21 mouse cellular contexts compared by ENCODE assay signal in genomic region chr15:81031611-81032010, GRCm38 (mm10). TPM values are rescaled to one million over a fixed set of nuclear protein-coding genes. Genes with fewer than 3 reads are reported as not detected.
DNase-seq lines count a peak whose midpoint lies in the region; ATAC-seq and TF ChIP-seq lines count a peak whose summit lies in the region.
"Had no signal": no experiment of that assay in that cellular context is flagged by ENCODE, and none has a peak within 500 bp of the region (broad histone marks: within the 10 kb centered on the region; RNA-seq: fewer than 3 reads in every experiment).

No protein-coding gene starts in this region.

- no peak overlapping the region for H3K4me2 ChIP-seq in heart, embryonic 12.5 days
- no peak overlapping the region for H3K4me2 ChIP-seq in intestine, postnatal 0 days (replicated peaks; ENCODE audit: low read depth)
- H3K4me2 ChIP-seq in intestine, embryonic 16.5 days (ENCODE audit: low read depth, low read length), result no peak overlapping the region
- H3K4me2 ChIP-seq: hindbrain, embryonic 14.5 days; limb, embryonic 12.5 days; liver, embryonic 11.5 days; midbrain, embryonic 13.5 days; neural tube, embryonic 12.5 days had no signal

- WGBS in heart, embryonic 12.5 days, result 86% methylated on average over 4 of the region's 4 CpGs
- WGBS in intestine, postnatal 0 days, result 82% methylated on average over 4 of the region's 4 CpGs
- WGBS in intestine, embryonic 16.5 days, result 87% methylated on average over 4 of the region's 4 CpGs
- WGBS in small intestine, adult 2 months, result 74% methylated on average over 4 of the region's 4 CpGs

- no peaks in the 10 kb centered on the region for H3K9me3 ChIP-seq in heart, embryonic 12.5 days (replicated peaks)
- no peaks in the 10 kb centered on the region for H3K9me3 ChIP-seq in intestine, postnatal 0 days (ENCODE audit: control insufficient read depth)
- H3K9me3 ChIP-seq in intestine, embryonic 16.5 days (ENCODE audit: control insufficient read depth, low read length), result no peaks in the 10 kb centered on the region
- H3K9me3 ChIP-seq: limb, embryonic 12.5 days; midbrain, embryonic 13.5 days; neural tube, embryonic 12.5 days had no signal

- no peak for ATAC-seq in heart, embryonic 12.5 days (ENCODE audit: insufficient number of reproducible peaks, low FRiP score)
- ATAC-seq in intestine, postnatal 0 days, result no peak
- no peak for ATAC-seq in intestine, embryonic 16.5 days
- ATAC-seq: forebrain, postnatal 0 days; midbrain, embryonic 13.5 days had no signal

- H3K4me3 ChIP-seq in heart, embryonic 12.5 days, result no peak overlapping the region
- H3K4me3 ChIP-seq in intestine, postnatal 0 days (ENCODE audit: low read depth, low read length), result no peak overlapping the region
- H3K4me3 ChIP-seq in intestine, embryonic 16.5 days (ENCODE audit: low read length), result no peak overlapping the region
- H3K4me3 ChIP-seq in small intestine, adult 2 months (ENCODE audit: low read depth, low read length), result no peak overlapping the region
- H3K4me3 ChIP-seq: heart, adult 2 months; limb, embryonic 12.5 days; midbrain, embryonic 13.5 days; neural tube, embryonic 12.5 days had no signal

- no peaks in the 10 kb centered on the region for H3K27me3 ChIP-seq in heart, embryonic 12.5 days (replicated peaks)
- no peaks in the 10 kb centered on the region for H3K27me3 ChIP-seq in intestine, postnatal 0 days (replicated peaks; ENCODE audit: control insufficient read depth, insufficient read depth, low read length)
- no peaks in the 10 kb centered on the region for H3K27me3 ChIP-seq in intestine, embryonic 16.5 days (replicated peaks; ENCODE audit: control insufficient read depth, insufficient read depth, low read length)
- H3K27me3 ChIP-seq in small intestine, adult 2 months (ENCODE audit: control insufficient read depth, insufficient read depth, low read length), result no peaks in the 10 kb centered on the region
- H3K27me3 ChIP-seq: limb, embryonic 12.5 days; midbrain, embryonic 13.5 days; neural tube, embryonic 12.5 days had no signal

- H3K4me1 ChIP-seq in heart, embryonic 12.5 days (replicated peaks), result peaks cover 48% of the 10 kb centered on the region
- peaks cover 20% of the 10 kb centered on the region for H3K4me1 ChIP-seq in intestine, postnatal 0 days (replicated peaks; ENCODE audit: control insufficient read depth, insufficient read depth, low read length)
- H3K4me1 ChIP-seq in intestine, embryonic 16.5 days (ENCODE audit: control insufficient read depth, insufficient read depth, low read length), result peaks cover 42% of the 10 kb centered on the region
- peaks cover 42% of the 10 kb centered on the region for H3K4me1 ChIP-seq in small intestine, adult 2 months (ENCODE audit: control insufficient read depth, insufficient read depth, insufficient read length, low read length)

- DNase-seq in heart, adult 11 months, result peak; percentile 95
- peak; percentile 41 to 56 for DNase-seq in gastrocnemius, adult 8-10 months (ENCODE audit: low spot score in 2 of 2)
- DNase-seq in embryo, embryonic 9.5 days (ENCODE audit: extremely low spot score), result no peak
- DNase-seq: adrenal gland, postnatal 36 days; cerebellum, adult 9-10 months; forebrain, postnatal 0 days; layer of hippocampus, postnatal 36 days; lung, postnatal 14 days; retina, postnatal 1 day; right cerebral cortex, postnatal 25 days; thymus, adult 18-20 months had no signal

- no peaks in the 10 kb centered on the region for H3K36me3 ChIP-seq in heart, embryonic 12.5 days
- H3K36me3 ChIP-seq in intestine, postnatal 0 days (ENCODE audit: control insufficient read depth, insufficient read depth), result no peaks in the 10 kb centered on the region
- no peaks in the 10 kb centered on the region for H3K36me3 ChIP-seq in intestine, embryonic 16.5 days (ENCODE audit: control insufficient read depth, insufficient read depth, low read length)
- no peaks in the 10 kb centered on the region for H3K36me3 ChIP-seq in small intestine, adult 2 months (ENCODE audit: control insufficient read depth, insufficient read depth, low read length)
- H3K36me3 ChIP-seq: limb, embryonic 12.5 days; midbrain, embryonic 13.5 days; neural tube, embryonic 12.5 days had no signal

- no peak overlapping the region for H3K9ac ChIP-seq in heart, embryonic 12.5 days
- H3K9ac ChIP-seq in intestine, postnatal 0 days (ENCODE audit: low read depth, low read length), result no peak overlapping the region
- no peak overlapping the region for H3K9ac ChIP-seq in intestine, embryonic 16.5 days (ENCODE audit: low read depth, low read length)
- H3K9ac ChIP-seq: forebrain, postnatal 0 days; hindbrain, embryonic 14.5 days; limb, embryonic 12.5 days; midbrain, embryonic 13.5 days; neural tube, embryonic 12.5 days had no signal

- no peak for TF ChIP-seq POLR2A in small intestine, adult 2 months (IDR thresholded peaks at IDR 0.05; ENCODE audit: low read depth, low read length)

- H3K27ac ChIP-seq in heart, embryonic 12.5 days (ENCODE audit: poor library complexity, severe bottlenecking), result no peak overlapping the region
- 0 out of 2 replicates have a peak overlapping the region, but pooled peaks have one; percentile 7 for H3K27ac ChIP-seq in intestine, postnatal 0 days (ENCODE audit: low read depth, low read length)
- no peak overlapping the region for H3K27ac ChIP-seq in intestine, embryonic 16.5 days (ENCODE audit: low read length)
- H3K27ac ChIP-seq in small intestine, adult 2 months (ENCODE audit: insufficient read depth, low read depth, low read length), result peak overlapping the region; percentile 5; the same call in 1 of the 2 replicates
- H3K27ac ChIP-seq: hindbrain, embryonic 14.5 days; limb, embryonic 12.5 days; neural tube, embryonic 12.5 days had no signal

- TF ChIP-seq CTCF in intestine, postnatal 0 days (IDR thresholded peaks at IDR 0.05; ENCODE audit: low read depth), result no peak
- TF ChIP-seq CTCF in small intestine, adult 2 months (IDR thresholded peaks at IDR 0.05; ENCODE audit: extremely low read depth, insufficient read length, insufficient replicate concordance, low read depth, low read length), result no peak

RNA-seq across cellular contexts. Expression of gene Sgsm3, which starts 54.0 kb away (rescaled TPM):
- polyA plus RNA-seq in heart, embryonic 12.5 days (2016; fragmentation: Nextera tagmentation; extraction: Ambion mirVana), result 15.7 and 19.0 TPM in 2 replicates
- 13.3 and 13.4 TPM in 2 replicates for polyA plus RNA-seq in intestine, postnatal 0 days (2015; fragmentation: Nextera tagmentation; extraction: Ambion mirVana)
- 30.9 and 33.9 TPM in 2 replicates for polyA plus RNA-seq in intestine, embryonic 16.5 days (2015; fragmentation: Nextera tagmentation; extraction: Ambion mirVana)
- 10 to 100 TPM; 14.9 to 22.1 (median 20.1) TPM for total RNA-seq in gastrocnemius, adult 8-10 months (2022)
- 23.9 and 25.1 TPM in 2 replicates for polyA plus RNA-seq in small intestine, adult 2 months (2012; rRNA removed)

Comparison
In these comparisons a context has a peak if more than half of its experiments do, and no peak if none do; other contexts are left out.
1. H3K27ac ChIP-seq: peak in intestine, postnatal 0 days (single experiment) and small intestine, adult 2 months (single experiment); none in heart, embryonic 12.5 days (single experiment) and intestine, embryonic 16.5 days (single experiment).